Mouse (Mus musculus) embryo, embryonic 10.5 days (tissue): ENCODE measurements at regions not wholly inside any gene's neighbourhood (a gene's known extent, or its start where the extent isn't known, plus 50 kb on each side); places are given as distances from the start of the nearest gene placed in this dataset.

Experiments
- DNase-seq: peaks from one replicate; pipeline ENCODE4 v3.0.0-alpha.2; 2015; ENCODE audit warnings: low spot score

- DNase-seq, result peak; percentile 77
Observed at GRCm38 (mm10) chr1:14513662-14514061, 1579.5 kb downstream of the 4930444P10Rik start.

GRCm38 (mm10) chr1:14512481-14513285 lies 1580.4 kb downstream of the 4930444P10Rik start:
- DNase-seq, result peak; percentile 54

DNA sequence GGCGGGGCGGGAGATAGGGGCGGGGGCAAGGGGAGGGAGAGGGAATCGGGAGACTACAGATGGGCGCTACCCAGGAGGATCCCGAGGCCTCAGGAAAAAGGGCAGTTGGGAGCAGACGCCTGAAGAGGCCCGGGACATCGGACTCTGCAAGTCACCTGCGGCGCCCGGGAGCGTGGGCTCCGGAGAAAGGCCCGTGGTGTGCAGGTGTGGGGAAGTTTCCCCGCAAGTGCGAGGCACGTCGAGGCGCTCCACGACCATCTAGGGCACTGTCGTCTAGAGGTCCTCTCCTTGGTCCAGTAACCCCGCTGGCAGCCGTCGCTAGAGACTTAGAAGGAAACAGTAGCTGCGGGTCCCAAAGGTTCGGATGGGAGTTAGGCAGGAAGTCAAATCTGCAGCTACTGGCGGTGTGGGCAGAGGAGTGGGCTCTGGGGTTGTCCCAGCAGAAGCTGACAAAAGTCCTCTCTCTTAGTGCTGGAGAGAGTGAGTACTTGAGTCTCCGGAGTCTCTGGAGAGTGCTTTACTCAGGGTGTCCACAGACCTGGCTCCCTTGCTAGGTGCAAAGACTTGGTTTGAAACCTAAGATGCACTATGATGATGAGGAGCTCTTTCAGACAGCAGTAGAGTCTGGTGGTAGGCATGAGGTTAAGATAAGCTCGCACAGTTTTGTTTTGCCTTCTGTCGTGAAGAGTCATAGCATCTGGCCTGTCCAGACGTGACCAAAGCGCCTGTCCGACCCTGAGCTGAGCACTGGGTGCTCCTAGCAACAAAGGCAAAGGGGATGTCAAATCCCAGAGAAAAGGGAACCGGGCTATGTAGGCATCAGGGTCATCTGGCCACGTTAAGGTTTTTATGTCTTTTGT lies 1586.1 kb downstream of the 4930444P10Rik start:
- DNase-seq, result peak; percentile 65

- peak; percentile 85 for DNase-seq
Observed at GRCm38 (mm10) chr1:14506201-14506830, 1586.8 kb downstream of the 4930444P10Rik start.

DNA sequence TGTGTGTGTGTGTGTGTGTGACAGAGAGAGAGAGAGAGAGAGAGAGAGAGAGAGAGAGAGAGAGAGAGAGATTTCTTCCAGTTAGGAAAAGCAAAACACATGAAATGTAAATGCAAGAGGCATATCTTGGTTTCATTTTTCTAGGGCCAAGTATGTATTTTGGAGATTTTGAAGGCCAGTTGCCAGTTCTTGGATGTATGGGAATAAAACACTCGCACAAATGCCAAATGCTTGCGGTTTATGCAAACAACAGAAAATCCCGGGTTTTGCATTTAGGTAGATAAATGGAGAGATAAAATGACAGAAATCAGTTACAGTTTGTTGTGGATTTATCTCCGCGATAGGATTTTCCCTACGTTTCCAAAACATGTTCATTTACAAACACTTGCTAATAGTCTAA lies 1587.4 kb downstream of the 4930444P10Rik start:
- DNase-seq, result peak; percentile 50

- peak; percentile 68 for DNase-seq
Observed at GRCm38 (mm10) chr1:14504767-14505343, 1588.3 kb downstream of the 4930444P10Rik start.

- peak; percentile 76 for DNase-seq
Observed at GRCm38 (mm10) chr1:14503881-14504742, 1589.0 kb downstream of the 4930444P10Rik start.

GRCm38 (mm10) chr1:14503193-14503800 lies 1589.8 kb downstream of the 4930444P10Rik start:
- peak; percentile 63 for DNase-seq

DNA sequence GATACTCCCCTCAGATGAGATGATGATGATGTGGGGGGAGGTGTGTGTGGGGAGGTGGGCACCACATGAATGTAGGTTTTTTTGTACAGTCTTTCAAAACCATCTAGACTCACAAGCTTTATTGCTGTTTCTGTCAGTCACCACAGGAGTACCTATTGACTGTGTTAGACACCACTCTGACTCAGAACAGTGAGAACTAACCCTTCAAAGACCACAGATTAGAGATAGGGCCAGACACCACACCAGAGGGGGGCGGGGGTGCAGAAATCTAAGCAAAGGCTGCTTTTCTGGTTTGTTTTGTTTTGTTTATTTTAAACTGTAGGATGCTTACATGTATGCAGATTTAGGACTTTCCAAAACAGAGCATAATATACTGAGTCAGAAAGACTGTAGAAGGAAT lies 1594.0 kb downstream of the 4930444P10Rik start:
- DNase-seq, result no peak

DNA sequence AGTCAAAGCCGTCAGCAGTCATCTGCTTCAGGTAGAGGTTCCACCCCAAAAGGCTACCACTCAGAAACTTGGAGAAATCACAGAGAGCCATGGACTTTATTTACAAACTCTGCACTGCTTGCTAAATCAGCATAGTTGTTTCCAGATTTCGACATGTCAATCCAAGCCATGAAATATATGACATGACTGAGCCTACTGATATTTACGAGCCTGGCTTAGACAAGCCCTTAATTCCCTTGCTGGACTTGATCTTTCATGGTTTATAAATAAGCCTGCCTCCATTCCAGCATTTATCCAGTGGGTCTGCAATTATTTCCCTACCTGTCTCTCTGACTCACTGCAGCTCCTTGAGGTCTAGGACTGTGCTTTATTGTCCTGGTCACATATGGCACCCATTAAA lies 1603.1 kb downstream of the 4930444P10Rik start:
- no peak for DNase-seq

DNA sequence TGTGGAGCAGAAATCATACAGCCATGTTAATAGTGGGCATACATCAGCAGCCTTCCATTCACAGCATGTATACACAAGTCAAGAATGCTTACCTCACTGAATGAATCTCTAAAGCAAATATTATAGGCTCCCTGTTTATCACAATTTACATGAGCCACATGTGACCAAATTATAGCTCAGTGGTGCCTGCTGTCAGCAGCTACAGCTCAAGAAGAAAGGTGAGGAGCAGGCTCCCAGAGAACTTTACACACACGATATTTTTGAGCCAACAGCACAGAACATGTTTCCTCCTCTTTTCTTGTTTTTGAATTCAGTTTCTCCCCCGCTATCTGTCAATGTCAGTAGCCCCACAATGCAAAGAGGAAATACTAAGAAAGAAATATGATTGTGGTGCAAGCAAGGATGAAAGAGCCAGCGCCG lies 1605.4 kb downstream of the 4930444P10Rik start:
- DNase-seq, result no peak

- no peak for DNase-seq
Observed at GRCm38 (mm10) chr1:14485746-14486145, 1607.4 kb downstream of the 4930444P10Rik start.

- no peak for DNase-seq
Observed at GRCm38 (mm10) chr1:14484121-14484916, 1608.8 kb downstream of the 4930444P10Rik start.

DNA sequence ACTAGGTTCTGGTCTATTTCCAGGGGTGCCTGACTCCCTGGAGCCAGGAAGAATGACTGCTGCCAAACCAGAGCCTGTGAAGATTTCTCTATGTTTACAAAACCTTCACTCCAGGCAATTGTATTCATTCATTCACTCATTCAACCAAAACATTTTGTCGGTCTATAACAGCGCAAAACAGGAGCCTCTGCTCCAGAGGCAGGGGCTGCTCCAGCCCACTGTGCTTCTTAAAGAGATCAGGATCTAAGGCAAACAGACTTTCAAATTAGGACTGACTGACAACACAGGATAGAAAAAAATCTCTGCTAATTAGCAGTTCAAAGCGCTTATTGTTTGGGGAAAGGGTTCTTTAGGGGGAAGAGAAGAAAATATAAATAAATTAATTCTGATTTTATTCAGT lies 1620.8 kb downstream of the 4930444P10Rik start:
- no peak for DNase-seq

- DNase-seq, result peak; percentile 34
Observed at GRCm38 (mm10) chr1:14471551-14471950, 1621.6 kb downstream of the 4930444P10Rik start.

GRCm38 (mm10) chr1:14464788-14465482 lies 1628.2 kb downstream of the 4930444P10Rik start:
- peak; percentile 60 for DNase-seq

GRCm38 (mm10) chr1:14462496-14462895 lies 1630.6 kb downstream of the 4930444P10Rik start:
- no peak for DNase-seq

DNA sequence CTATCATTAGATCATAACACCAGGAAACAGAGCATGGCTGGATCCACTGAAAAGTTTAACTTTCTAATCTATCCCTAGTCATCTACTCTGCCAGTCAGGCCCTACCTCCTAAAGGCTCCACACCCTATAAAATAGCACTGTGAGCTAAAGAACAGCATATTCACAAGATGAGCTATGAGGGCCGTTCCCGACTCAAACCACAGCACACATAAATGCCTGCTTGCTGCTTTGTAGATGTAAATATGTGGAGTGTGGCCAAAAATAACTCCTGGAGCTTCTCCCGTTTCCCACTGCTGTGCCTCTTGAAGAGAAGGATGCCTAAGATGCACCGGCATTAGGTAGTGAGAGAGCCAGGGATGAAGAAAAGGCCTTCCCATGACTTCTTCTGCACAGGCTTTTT lies 1632.3 kb downstream of the 4930444P10Rik start:
- no peak for DNase-seq

DNA sequence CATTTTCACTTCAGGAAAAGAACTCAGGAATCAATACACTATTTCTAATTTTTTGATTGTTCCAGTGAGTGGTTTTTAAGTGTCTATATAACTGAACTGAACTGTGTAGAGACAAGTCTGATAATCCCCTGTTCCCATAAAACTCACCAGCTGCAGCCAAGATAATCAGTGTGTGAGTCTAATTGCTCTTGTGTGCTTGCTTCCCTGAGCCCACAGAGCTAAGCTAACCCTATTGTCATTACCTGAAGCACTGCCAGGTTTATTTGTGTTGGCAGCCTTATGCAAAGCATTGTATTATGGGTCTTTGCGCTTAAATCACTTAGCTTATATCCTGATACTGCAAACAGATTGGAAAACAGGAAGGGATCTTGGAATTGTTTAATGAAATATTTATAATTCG lies 1663.8 kb downstream of the 4930444P10Rik start:
- no peak for DNase-seq
